Mouse (Mus musculus): ENCODE results near the gene Olfr815.
"Not testable (repeated sequence)": the region's sequence is repeated elsewhere in the genome, so short reads cannot be mapped to it uniquely, and the experiment has no call there.

Olfr815 gene

GRCm38 (mm10) chr10:129905767-129906166 is at the start of gene Olfr815:
Gene Olfr815, minus strand, starts transcription at chr10:129905867.
- DNase-seq: not testable (repeated sequence)

GRCm38 (mm10) chr10:129949000-129949399 is 43.3 kb upstream of the Olfr815 start, which contains the start of gene Olfr818:
Gene Olfr818, minus strand, starts transcription at chr10:129949100.
- DNase-seq: no peak

- DNase-seq: no peak
These were observed 9.8 kb upstream of the Olfr815 start, which contains the start of gene Olfr816 for GRCm38 (mm10) chr10:129915497-129915896. Gene Olfr816, minus strand, starts transcription at chr10:129915597.

GRCm38 (mm10) chr10:129885934-129886333 is 19.7 kb downstream of the Olfr815 start:
- no peak for DNase-seq

- DNase-seq: not testable (repeated sequence)
These were observed 20.2 kb downstream of the Olfr815 start for GRCm38 (mm10) chr10:129885496-129885895.

- not testable (repeated sequence) for DNase-seq
These were observed 25.9 kb downstream of the Olfr815 start, which contains the start of gene Olfr814 for GRCm38 (mm10) chr10:129879751-129880150. Gene Olfr814, minus strand, starts transcription at chr10:129879851.

- no peak for DNase-seq
These were observed 50.6 kb downstream of the Olfr815 start, which contains the start of gene Olfr813 for GRCm38 (mm10) chr10:129855067-129855466. Gene Olfr813, plus strand, starts transcription at chr10:129855367.

Data from thymus, adult 18-20 months (tissue).